Mouse (Mus musculus): Measurements from ENCODE around the gene Gm17409. TPM values are rescaled to one million over a fixed set of nuclear protein-coding genes. Genes with fewer than 3 reads are reported as not detected.

Gene Gm17409
- total RNA-seq, 2 experiments from 2014 or later, result not detected

Other genes starting within 250 kb of the Gm17409 start
- 10 to 100 TPM; 25.9 to 28.0 TPM for gene Acvr1c, start 112.2 kb upstream of the Gm17409 start, total RNA-seq (2021)
- 10 to 100 TPM; 32.2 to 32.8 TPM for gene Acvr1, start 97.0 kb downstream of the Gm17409 start, total RNA-seq (2021)
- gene Upp2, start 97.2 kb downstream of the Gm17409 start, total RNA-seq (2021), result 10 to 100 TPM; 32.6 to 35.2 TPM

Measured in left cerebral cortex, adult 18-20 months (tissue).